Mouse (Mus musculus): ENCODE measurements around the gene Olfr1454.

Olfr1454 gene

DNA sequence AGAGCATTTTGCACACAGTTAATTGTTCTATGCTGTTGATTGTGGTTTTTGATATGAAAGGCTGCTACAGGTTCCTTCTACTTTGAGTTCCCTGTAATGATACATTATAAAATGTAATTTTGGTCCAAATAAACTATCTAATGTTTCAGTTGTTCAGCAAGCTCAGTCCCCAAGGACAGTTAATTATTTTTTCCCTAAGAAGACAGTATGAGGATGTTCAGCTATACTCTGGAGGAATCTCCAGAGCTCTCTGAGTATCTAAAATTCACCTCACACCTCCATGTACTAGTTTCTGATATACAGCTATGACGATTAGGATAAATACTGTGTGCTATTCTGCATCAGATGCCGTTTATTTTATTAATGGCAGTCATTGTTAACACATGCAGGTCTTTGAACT, at the start of gene Olfr1454:
Gene Olfr1454 (plus strand): TSS at position 301 of the 400 bp plus-strand sequence.
- no peak for DNase-seq (ENCODE audit: low read depth, low spot score)

DNA sequence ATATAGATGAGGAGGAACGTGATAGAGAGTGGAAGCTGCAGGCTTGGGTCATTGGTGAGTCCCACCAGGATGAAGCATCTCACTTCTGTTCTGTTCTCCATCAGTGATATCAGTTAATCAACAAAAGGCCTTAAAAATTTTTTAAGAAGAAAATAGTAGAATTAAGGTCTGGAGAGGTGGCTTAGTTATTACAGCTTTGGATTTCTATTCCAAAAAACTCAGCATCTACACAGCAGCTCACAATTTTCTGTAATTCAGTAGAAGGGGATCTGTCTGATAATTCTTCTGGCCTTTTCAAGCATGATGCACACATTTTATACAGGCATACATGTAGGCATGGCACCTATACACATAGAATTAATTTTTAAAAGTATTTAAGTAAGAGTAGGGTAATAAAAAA, 32.2 kb upstream of the Olfr1454 start, which contains the start of gene Olfr1453:
Gene Olfr1453 (minus strand): TSS at position 101 of the 400 bp plus-strand sequence.
- no peak for DNase-seq (ENCODE audit: low read depth, low spot score)

DNA sequence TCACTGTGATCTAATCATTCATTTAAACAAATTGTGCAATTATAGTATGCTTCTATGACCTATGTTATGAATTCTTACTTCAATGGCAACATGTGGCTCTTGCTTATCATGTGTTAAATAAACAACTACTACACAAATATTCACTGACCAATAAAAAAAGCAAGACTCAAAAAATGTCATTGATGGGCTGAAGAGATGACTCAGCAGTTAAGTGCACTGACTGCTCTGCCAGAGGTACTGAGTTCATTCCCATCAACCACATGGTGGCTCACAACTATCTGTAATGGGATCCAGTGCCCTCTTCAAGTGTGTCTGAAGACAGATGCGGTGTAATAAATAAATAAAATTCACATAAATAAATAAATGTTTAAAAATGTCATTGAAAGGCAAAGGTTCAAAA, 33.5 kb downstream of the Olfr1454 start:
- DNase-seq (ENCODE audit: low read depth, low spot score), result no peak

GRCm38 (mm10) chr19:13097791-13098190, 37.4 kb downstream of the Olfr1454 start, which contains the start of gene Olfr1457:
TSS of gene Olfr1457 (minus strand) at chr19:13097891.
- no peak for DNase-seq (ENCODE audit: low read depth, low spot score)

GRCm38 (mm10) chr19:13106675-13107074, 46.3 kb downstream of the Olfr1454 start, which contains the start of gene Olfr1458:
TSS of gene Olfr1458 (minus strand) at chr19:13106775.
- no peak for DNase-seq (ENCODE audit: low read depth, low spot score)
